Mouse (Mus musculus) heart, postnatal 36 days (tissue): Measurements from ENCODE around the gene 2610318N02Rik. TPM values are rescaled to one million over a fixed set of nuclear protein-coding genes. Genes with fewer than 3 reads are reported as not detected.

Source experiments
- microRNA-seq, 2 experiments: library from miRNA; unstranded; fragments of <30 nt; microRNA quantifications; one replicate each; pipeline ENCODE4 v1.2.0; 2021; ENCODE audit warnings: borderline number of aligned reads in 2 of 2
- total RNA-seq, 2 experiments: library from RNA; stranded (reverse); gene quantifications; 2 replicates each; pipeline ENCODE4 v1.2.3; 2021

The 2610318N02Rik gene
- total RNA-seq, 2 experiments from 2014 or later, result not detected

Small RNA genes within 50 kb of the gene (microRNA-seq; reads per million reads assigned to microRNA genes)
- 207 to 254 reads per million in 2 experiments for gene Mir130b
- gene Mir301b, result 0 to 2.2 reads per million in 2 experiments

Other genes with a start within 250 kb of the 2610318N02Rik start
- 10 to 100 TPM; 25.0 to 25.8 TPM for gene Ppm1f, start 228.7 kb downstream of the 2610318N02Rik start, total RNA-seq
- gene Mapk1, start 141.8 kb downstream of the 2610318N02Rik start, total RNA-seq, result 100 to 1,000 TPM; 109 to 110 TPM
- 1 to 10 TPM; 1.6 to 2.0 TPM for gene Ypel1, start 55.5 kb downstream of the 2610318N02Rik start, total RNA-seq
- gene Ppil2, start 13.9 kb downstream of the 2610318N02Rik start, total RNA-seq, result 10 to 100 TPM; 39.7 to 40.4 TPM
- 10 to 100 TPM; 11.5 to 17.7 TPM for gene Sdf2l1, start 7.2 kb upstream of the 2610318N02Rik start, total RNA-seq
- 1 to 10 TPM; 1.6 to 1.7 TPM for gene Ydjc, start 19.5 kb upstream of the 2610318N02Rik start, total RNA-seq
- not detected for gene Ccdc116, start 22.1 kb upstream of the 2610318N02Rik start, total RNA-seq
- 100 to 1,000 TPM; 110 to 125 TPM for gene Ube2l3, start 77.5 kb upstream of the 2610318N02Rik start, total RNA-seq
- gene Rimbp3, start 83.4 kb upstream of the 2610318N02Rik start, total RNA-seq, result under 1 TPM; 0.08 to 0.25 TPM
- 1 to 10 TPM; 2.2 to 2.3 TPM for gene Hic2, start 108.4 kb upstream of the 2610318N02Rik start, total RNA-seq
- gene Tmem191c, start 150.9 kb upstream of the 2610318N02Rik start, total RNA-seq, result 1 to 10 TPM; 2.1 to 2.4 TPM
- gene Serpind1, start 206.2 kb upstream of the 2610318N02Rik start, total RNA-seq, result 1 to 10 TPM; 2.6 to 2.7 TPM